Mouse (Mus musculus) embryonic facial prominence, embryonic 11.5 days (tissue): Measurements from ENCODE around the gene Rabggta. TPM values are rescaled to one million over a fixed set of nuclear protein-coding genes. Genes with fewer than 3 reads are reported as not detected.

ENCODE experiments used
- ATAC-seq: fragments of 200-750 bp; cut with Nextera tagmentation; replicated peaks from 2 replicates; pipeline ENCODE4 v1.8.0; 2017; ENCODE audit warnings: low read depth; ENCODE audit not compliant: insufficient number of reproducible peaks, low FRiP score, low TSS enrichment
- DNase-seq: peaks from one replicate; pipeline ENCODE4 v3.0.0-alpha.2; 2015; ENCODE audit warnings: low spot score
- H3K27ac ChIP-seq: fragments of 300-500 bp; sonication (generic); replicated peaks from 2 replicates; pipeline ENCODE4 v1.5.1; 2014; ENCODE audit warnings: mild to moderate bottlenecking, low read depth, low read length, control low read depth
- H3K27me3 ChIP-seq: fragments of 300-500 bp; sonication (generic); 2 replicates; pipeline ENCODE4 v1.6.1; 2014; ENCODE audit warnings: mild to moderate bottlenecking, low read length, moderate library complexity, mixed read lengths; ENCODE audit not compliant: control insufficient read depth, insufficient read depth
- H3K36me3 ChIP-seq: fragments of 300-500 bp; sonication (generic); replicated peaks from 2 replicates; pipeline ENCODE4 v1.6.1; 2014; ENCODE audit warnings: low read depth, mild to moderate bottlenecking, low read length, moderate library complexity, mixed read lengths; ENCODE audit not compliant: control insufficient read depth, insufficient read depth
- H3K4me1 ChIP-seq: fragments of 300-500 bp; sonication (generic); 2 replicates; pipeline ENCODE4 v1.6.1; 2014; ENCODE audit warnings: low read length, mixed read lengths; ENCODE audit not compliant: control insufficient read depth, insufficient read depth
- H3K4me2 ChIP-seq: fragments of 300-500 bp; sonication (generic); 2 replicates; pipeline ENCODE4 v1.6.1; 2014; ENCODE audit warnings: low read depth, mild to moderate bottlenecking, control low read depth, low read length, moderate library complexity
- H3K4me3 ChIP-seq: fragments of 300-500 bp; sonication (generic); 2 replicates; pipeline ENCODE4 v1.5.1; 2014; ENCODE audit warnings: low read depth, low read length, control low read depth
- H3K9ac ChIP-seq: fragments of 300-500 bp; sonication (generic); replicated peaks from 2 replicates; pipeline ENCODE4 v1.6.1; 2014; ENCODE audit warnings: mild to moderate bottlenecking, control low read depth, low read length
- H3K9me3 ChIP-seq: fragments of 300-500 bp; sonication (generic); replicated peaks from 2 replicates; pipeline ENCODE4 v1.6.1; 2016; ENCODE audit warnings: mild to moderate bottlenecking, low read length, inconsistent platforms, mixed read lengths; ENCODE audit not compliant: control insufficient read depth
- WGBS: fragments of 180-500 bp; shearing (Covaris S2); extraction: QIAGEN DNeasy Blood & Tissue Kit; methylation state at CpG from one replicate; pipeline ENCODE4 v1.1.7; 2014; 5-methylcytosine and 5-hydroxymethylcytosine counted together
- polyA plus RNA-seq: library from polyadenylated mRNA; unstranded; fragments of >200 nt; fragmentation: Nextera tagmentation; extraction: Ambion mirVana; gene quantifications from 2 replicates; pipeline ENCODE4 v1.2.1, GENCODE M21; 2014

Rabggta gene
- polyA plus RNA-seq, 1 experiment from 2014 or later = 19.9 TPM

GRCm38 (mm10) chr14:55672741-55673060 lies 49.4 kb downstream of the Rabggta start:
- WGBS = 78% methylated on average over 7 of the region's 7 CpGs
- peak overlapping the region; percentile 18 for H3K9ac ChIP-seq
- H3K36me3 ChIP-seq = peaks cover 5% of the 10 kb centered on the region
- no peaks in the 10 kb centered on the region for H3K4me1 ChIP-seq
- H3K4me3 ChIP-seq = peak overlapping the region; percentile 70
- H3K4me2 ChIP-seq = peak overlapping the region; percentile 35
- no peak for DNase-seq
- ATAC-seq = no peak
- H3K27ac ChIP-seq = no peak overlapping the region; the same call in 1 of the 2 replicates
- H3K9me3 ChIP-seq = no peaks in the 10 kb centered on the region
- H3K27me3 ChIP-seq = no peaks in the 10 kb centered on the region

- ATAC-seq (peak; percentile 97), DNase-seq (peak; percentile 96)
- Histone ChIP-seq H3K4me3 (peak within 1 kb of the TSS; percentile 70), H3K4me1 (no peaks in the 10 kb centered on the region), H3K9ac (peak within 1 kb of the TSS; percentile 78), H3K27me3 (no peaks in the 10 kb centered on the region), H3K4me2 (peak within 1 kb of the TSS; percentile 74), H3K36me3 (peaks cover 5% of the 10 kb centered on the region), H3K27ac (peak within 1 kb of the TSS; percentile 70), H3K9me3 (no peaks in the 10 kb centered on the region)
- under 1% methylated on average over 38 of the region's 38 CpGs for WGBS
Measured at GRCm38 (mm10) chr14:55671833-55672740, 50.0 kb downstream of the Rabggta start, which contains the start of the genes Gmpr2 and Nedd8. TSS of gene Gmpr2 (plus strand) at chr14:55671941. TSS of gene Nedd8 (minus strand) at chr14:55672124.

- 0% methylated on average over 12 of the region's 12 CpGs for WGBS
- peak overlapping the region; percentile 74 for H3K4me2 ChIP-seq
- no peaks in the 10 kb centered on the region for H3K27me3 ChIP-seq
- ATAC-seq = peak; percentile 49; the same call in 1 of the 2 replicates
- H3K9me3 ChIP-seq = no peaks in the 10 kb centered on the region
- H3K27ac ChIP-seq = peak overlapping the region; percentile 70
- peaks cover under 1% of the 10 kb centered on the region for H3K36me3 ChIP-seq
- H3K9ac ChIP-seq = peak overlapping the region; percentile 78
- peak; percentile 62 for DNase-seq
- no peaks in the 10 kb centered on the region for H3K4me1 ChIP-seq
- peak overlapping the region; percentile 70 for H3K4me3 ChIP-seq
Measured at GRCm38 (mm10) chr14:55671486-55671832, 50.6 kb downstream of the Rabggta start.

Other genes with a start within 250 kb of the Rabggta start
- 49.5 and 58.3 TPM in 2 replicates for gene Dhrs4, start 243.5 kb downstream of the Rabggta start, polyA plus RNA-seq
- gene Carmil3, start 231.6 kb downstream of the Rabggta start, polyA plus RNA-seq = 4.9 TPM in 2 replicates
- gene Cpne6, start 211.8 kb downstream of the Rabggta start, polyA plus RNA-seq = 0.24 and 0.29 TPM in 2 replicates
- gene Nrl, start 197.3 kb downstream of the Rabggta start, polyA plus RNA-seq = not detected in 2 replicates
- gene Pck2, start 182.0 kb downstream of the Rabggta start, polyA plus RNA-seq = 12.7 and 14.6 TPM in 2 replicates
- 69.7 and 76.6 TPM in 2 replicates for gene Dcaf11, start 162.3 kb downstream of the Rabggta start, polyA plus RNA-seq
- not detected in 2 replicates for gene A730061H03Rik, start 161.9 kb downstream of the Rabggta start, polyA plus RNA-seq
- 3.6 and 5.9 TPM in 2 replicates for gene Fitm1, start 146.6 kb downstream of the Rabggta start, polyA plus RNA-seq
- gene Psme1, start 144.1 kb downstream of the Rabggta start, polyA plus RNA-seq = 136 and 139 TPM in 2 replicates
- gene Emc9, start 137.0 kb downstream of the Rabggta start, polyA plus RNA-seq = 3.8 and 5.3 TPM in 2 replicates
- 237 and 259 TPM in 2 replicates for gene Psme2, start 131.2 kb downstream of the Rabggta start, polyA plus RNA-seq
- gene Rnf31, start 130.6 kb downstream of the Rabggta start, polyA plus RNA-seq = 9.7 and 11.8 TPM in 2 replicates
- 4.9 and 5.2 TPM in 2 replicates for gene Irf9, start 118.7 kb downstream of the Rabggta start, polyA plus RNA-seq
- 3.8 and 4.2 TPM in 2 replicates for gene Rec8, start 104.2 kb downstream of the Rabggta start, polyA plus RNA-seq
- 85.0 and 86.9 TPM in 2 replicates for gene Ipo4, start 86.3 kb downstream of the Rabggta start, polyA plus RNA-seq
- gene Gm49378, start 84.4 kb downstream of the Rabggta start, polyA plus RNA-seq = 2.6 and 3.5 TPM in 2 replicates
- gene Tm9sf1, start 78.5 kb downstream of the Rabggta start, polyA plus RNA-seq = 68.4 and 70.2 TPM in 2 replicates
- gene Tssk4, start 72.1 kb downstream of the Rabggta start, polyA plus RNA-seq = 0.38 and 0.84 TPM in 2 replicates
- gene Mdp1, start 61.8 kb downstream of the Rabggta start, polyA plus RNA-seq = 62.5 and 63.6 TPM in 2 replicates
- 60.7 and 67.7 TPM in 2 replicates for gene Gmpr2, start 50.3 kb downstream of the Rabggta start, polyA plus RNA-seq
- gene Nedd8, start 50.1 kb downstream of the Rabggta start, polyA plus RNA-seq = 622 and 636 TPM in 2 replicates
- gene Tinf2, start 40.4 kb downstream of the Rabggta start, polyA plus RNA-seq = 61.3 and 67.7 TPM in 2 replicates
- gene Tgm1, start 8.3 kb downstream of the Rabggta start, polyA plus RNA-seq = 1.1 and 1.5 TPM in 2 replicates
- 75.9 and 84.8 TPM in 2 replicates for gene Dhrs1, start 23.4 kb upstream of the Rabggta start, polyA plus RNA-seq
- 53.8 and 59.4 TPM in 2 replicates for gene Nop9, start 23.4 kb upstream of the Rabggta start, polyA plus RNA-seq
- 0.18 and 0.35 TPM in 2 replicates for gene Cideb, start 36.2 kb upstream of the Rabggta start, polyA plus RNA-seq
- gene Ltb4r2, start 39.2 kb upstream of the Rabggta start, polyA plus RNA-seq = 0.31 and 0.34 TPM in 2 replicates
- not detected in 2 replicates for gene Ltb4r1, start 43.7 kb upstream of the Rabggta start, polyA plus RNA-seq
- gene Adcy4, start 61.8 kb upstream of the Rabggta start, polyA plus RNA-seq = 10.6 and 13.0 TPM in 2 replicates
- gene Ripk3, start 66.6 kb upstream of the Rabggta start, polyA plus RNA-seq = 33.7 and 38.8 TPM in 2 replicates
- 53.7 and 61.6 TPM in 2 replicates for gene Nfatc4, start 100.9 kb upstream of the Rabggta start, polyA plus RNA-seq
- 13.6 and 19.4 TPM in 2 replicates for gene Nynrin, start 131.7 kb upstream of the Rabggta start, polyA plus RNA-seq
- 0.07 and 0.17 TPM in 2 replicates for gene Cbln3, start 162.1 kb upstream of the Rabggta start, polyA plus RNA-seq
- 10.4 and 11.9 TPM in 2 replicates for gene Khnyn, start 162.7 kb upstream of the Rabggta start, polyA plus RNA-seq
- 55.7 and 59.4 TPM in 2 replicates for gene Sdr39u1, start 178.0 kb upstream of the Rabggta start, polyA plus RNA-seq
- gene Cma1, start 222.4 kb upstream of the Rabggta start, polyA plus RNA-seq = not detected in 2 replicates
- gene Cma2, start 228.7 kb upstream of the Rabggta start, polyA plus RNA-seq = not detected in 2 replicates